Mouse (Mus musculus): ENCODE results near the gene 2410137M14Rik.

- TF ChIP-seq CTCF (IDR thresholded peaks at IDR 0.05; ENCODE audit: low read depth, low read length) = no peak
- no peak for TF ChIP-seq POLR2A (IDR thresholded peaks at IDR 0.05; ENCODE audit: borderline replicate concordance, low read depth, low read length)
Measured at GRCm38 (mm10) chr17:37002364-37003330, 21.6 kb upstream of the 2410137M14Rik start.

Measured in bone marrow macrophage, adult 2 months (primary cell).